Mouse (Mus musculus) liver, adult 2 months (tissue): ENCODE data around the gene Mapkapk2.

Experiments
- CTCF ChIP-seq: fragments of 200-500 bp; IDR thresholded peaks from 2 replicates; pipeline ENCODE4 v1.5.1; 2011; ENCODE audit warnings: low read depth, low read length, control low read depth
- POLR2A ChIP-seq: fragments of 200-500 bp; IDR thresholded peaks from 2 replicates; pipeline ENCODE4 v1.6.1; 2011; ENCODE audit warnings: low read length, control low read depth; ENCODE audit not compliant: insufficient read depth; ENCODE audit errors: extremely low read depth

DNA sequence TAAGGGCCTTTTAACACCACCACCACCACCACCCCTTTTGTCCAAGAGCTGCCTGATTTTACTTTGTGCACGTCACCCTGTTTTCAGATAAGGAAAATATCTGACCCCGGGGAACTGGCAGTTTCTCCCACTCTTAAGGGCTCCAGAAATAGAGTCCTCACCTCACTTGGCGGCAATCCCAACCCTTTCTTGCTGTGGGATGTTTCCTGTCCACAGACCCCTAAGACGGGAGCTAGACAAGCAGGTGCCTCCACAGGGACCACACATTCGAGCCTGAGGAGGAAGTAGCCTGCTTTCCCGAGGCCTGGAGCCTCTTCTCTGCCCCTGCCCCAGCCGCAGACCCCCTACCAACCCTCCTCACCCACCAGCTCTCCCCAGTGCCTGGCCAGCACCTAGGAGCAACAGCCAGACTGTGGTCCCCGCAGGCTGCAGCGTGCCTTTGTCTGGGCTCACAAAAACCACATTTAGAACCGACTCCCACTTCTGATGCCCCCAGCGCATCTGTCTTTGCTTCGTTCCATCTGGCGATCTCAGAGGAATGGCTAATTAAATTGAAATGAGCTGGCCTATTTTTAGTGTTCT, 18.9 kb upstream of the Mapkapk2 start:
- no peak for TF ChIP-seq CTCF
- no peak for TF ChIP-seq POLR2A
